Mouse (Mus musculus) v-Abl transformed pro-B cells (cell line): ENCODE measurements around the gene Dnajb3.
"Not testable (repeated sequence)": the region's sequence is repeated elsewhere in the genome, so short reads cannot be mapped to it uniquely, and the experiment has no call there.

Experiments
- in situ Hi-C, 2 experiments: fragments of 400-800 bp; cut with MboI; formaldehyde crosslinking; loops; one replicate each; pipeline ENCODE4 v1.15.1; 2025; ENCODE audit not compliant: unreplicated experiment in 2 of 2

The Dnajb3 gene

GRCm38 (mm10) chr1:88217144-88217543 is 11.6 kb upstream of the Dnajb3 start:
- in situ Hi-C loops, result no loop called here

GRCm38 (mm10) chr1:88216551-88216950 is 11.0 kb upstream of the Dnajb3 start:
- in situ Hi-C loops, result no loop called here

- in situ Hi-C loops, result no loop called here
Observed at GRCm38 (mm10) chr1:88215466-88216380, 10.1 kb upstream of the Dnajb3 start.

- in situ Hi-C loops, result no loop called here
Observed at GRCm38 (mm10) chr1:88214462-88214952, 8.9 kb upstream of the Dnajb3 start.

DNA sequence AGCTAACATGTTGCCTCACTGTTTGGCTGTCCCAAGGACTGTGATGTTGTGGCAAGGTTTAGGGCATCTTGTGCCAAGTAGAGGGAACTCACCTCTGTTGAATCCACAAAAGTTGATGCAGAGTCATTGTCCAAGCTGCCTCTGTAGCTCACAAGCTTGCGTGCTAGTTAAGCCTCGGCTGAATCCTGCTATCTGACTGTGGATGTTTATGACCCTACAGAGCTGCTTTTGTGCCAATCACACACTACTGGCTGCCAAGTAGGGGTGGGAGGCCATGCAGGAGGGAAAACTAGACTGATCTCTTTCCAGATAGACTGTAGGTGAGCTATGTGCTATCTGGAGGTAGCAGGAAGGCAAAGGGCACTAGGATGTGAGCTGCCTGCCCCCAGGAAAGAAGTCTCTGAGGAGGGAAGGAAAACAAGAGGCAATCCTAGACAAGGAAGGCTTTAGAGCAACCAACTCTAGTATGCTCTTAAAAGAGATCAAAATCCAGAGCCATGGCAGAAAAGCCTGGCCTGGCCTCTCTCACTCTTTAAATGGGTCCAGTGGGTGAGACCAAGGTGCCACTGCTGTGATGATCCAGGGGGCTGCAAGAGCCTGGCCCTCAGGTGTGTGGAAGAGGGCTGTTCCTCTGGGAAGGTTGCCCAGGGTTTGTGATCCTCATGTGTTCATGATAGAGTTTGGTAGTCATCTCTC is 8.3 kb upstream of the Dnajb3 start:
- in situ Hi-C loops, result no loop called here

DNA sequence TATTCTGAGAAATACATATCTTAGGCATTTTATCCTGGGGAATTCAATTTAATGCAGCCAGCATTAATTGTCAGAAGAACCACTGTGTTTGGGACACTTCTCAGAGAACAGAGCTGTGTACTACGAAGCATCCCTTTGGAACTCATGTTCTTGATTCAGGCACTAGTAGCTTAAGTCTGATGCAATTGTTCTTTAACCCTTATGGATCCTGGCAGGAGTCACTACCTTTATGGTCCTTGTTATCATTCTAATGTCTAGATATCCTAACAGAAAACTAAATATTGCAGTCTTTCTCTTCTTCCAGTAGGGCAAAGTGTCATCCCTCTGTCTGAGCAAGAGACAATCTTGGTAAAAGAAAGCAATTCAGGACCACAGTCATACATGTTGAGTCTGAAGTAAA is 7.5 kb upstream of the Dnajb3 start:
- in situ Hi-C loops, result no loop called here

DNA sequence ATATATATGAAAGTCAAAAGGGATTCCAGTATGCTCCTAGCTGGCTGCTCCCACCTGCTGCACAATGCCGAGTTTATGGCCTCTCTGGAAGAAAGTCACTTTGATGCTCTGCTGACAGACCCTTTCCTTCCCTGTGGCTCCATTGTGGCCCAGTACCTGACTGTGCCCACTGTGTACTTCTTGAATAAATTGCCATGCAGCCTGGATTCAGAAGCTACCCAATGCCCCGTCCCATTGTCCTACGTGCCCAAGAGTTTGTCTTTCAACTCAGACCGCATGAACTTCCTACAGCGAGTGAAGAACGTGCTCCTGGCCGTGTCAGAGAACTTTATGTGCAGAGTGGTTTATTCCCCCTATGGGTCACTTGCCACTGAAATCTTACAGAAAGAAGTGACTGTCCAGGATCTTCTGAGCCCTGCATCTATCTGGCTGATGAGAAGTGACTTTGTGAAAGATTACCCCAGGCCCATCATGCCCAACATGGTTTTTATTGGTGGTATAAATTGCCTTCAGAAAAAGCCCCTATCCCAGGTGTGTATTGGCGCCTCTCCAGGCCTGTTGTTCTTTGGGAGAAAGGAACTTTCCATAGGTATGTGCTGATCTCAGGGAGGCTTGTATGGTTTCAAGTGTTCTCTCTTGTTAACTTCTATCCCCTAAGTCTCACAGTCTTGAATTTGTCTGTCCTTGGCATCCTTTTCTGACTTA is 6.9 kb upstream of the Dnajb3 start:
- in situ Hi-C loops, result no loop called here

- in situ Hi-C loops, result no loop called here
Observed at GRCm38 (mm10) chr1:88211812-88212211, 6.2 kb upstream of the Dnajb3 start, which contains the start of gene Ugt1a1. Ugt1a1 (plus strand) TSS chr1:88211959.

DNA sequence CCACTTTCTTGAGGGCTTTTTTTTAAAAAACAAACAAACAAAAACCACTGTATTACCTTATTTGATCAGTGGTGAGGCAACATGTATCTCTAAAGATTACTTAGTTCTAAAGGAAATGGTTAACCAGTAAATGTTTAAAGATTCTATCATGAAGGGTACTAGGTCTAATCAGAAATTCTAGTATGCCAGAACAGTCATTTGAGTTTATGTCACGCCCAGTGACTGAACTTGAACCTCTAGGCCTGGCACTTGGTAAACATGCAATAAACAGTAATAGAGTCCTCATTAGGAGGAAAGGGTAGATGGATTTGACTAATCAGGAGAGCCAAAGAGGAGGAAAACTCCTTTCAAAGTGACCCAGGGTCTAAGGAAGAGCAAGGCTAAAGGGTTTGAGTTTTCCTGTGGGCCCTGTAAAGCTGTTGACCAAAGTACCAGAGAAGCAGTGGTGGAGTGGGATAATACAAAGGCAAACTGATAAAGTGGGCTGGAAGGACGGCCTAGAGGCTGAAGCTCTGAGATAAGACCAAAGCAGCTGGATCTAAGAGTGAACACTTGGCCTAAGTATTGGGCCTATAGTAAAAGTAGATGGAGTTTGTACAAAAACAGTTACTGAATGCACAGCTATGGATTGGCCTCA is 1.4 kb upstream of the Dnajb3 start:
- in situ Hi-C loops, result no loop called here

DNA sequence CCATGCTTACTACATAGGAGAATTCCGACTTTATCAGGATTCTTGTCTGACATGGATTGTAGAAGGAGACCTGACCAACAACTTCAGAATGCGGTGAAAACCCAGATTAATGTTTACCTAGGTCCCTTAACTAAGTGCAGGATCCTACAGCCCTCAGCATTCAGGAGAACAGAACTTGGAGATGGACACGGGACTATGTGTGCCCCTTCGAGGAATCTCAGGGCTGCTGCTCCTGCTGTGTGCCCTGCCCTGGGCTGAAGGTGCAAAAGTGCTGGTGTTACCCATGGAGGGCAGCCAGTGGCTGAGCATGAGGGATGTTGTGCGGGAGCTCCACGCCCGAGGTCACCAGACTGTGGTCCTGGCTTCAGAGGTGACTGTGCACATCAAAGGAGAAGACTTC is 5.1 kb downstream of the Dnajb3 start, which contains the start of gene Ugt1a2:
Gene Ugt1a2 (plus strand): TSS at position 146 of the 400 bp plus-strand sequence.
- in situ Hi-C loops, result no loop called here

DNA sequence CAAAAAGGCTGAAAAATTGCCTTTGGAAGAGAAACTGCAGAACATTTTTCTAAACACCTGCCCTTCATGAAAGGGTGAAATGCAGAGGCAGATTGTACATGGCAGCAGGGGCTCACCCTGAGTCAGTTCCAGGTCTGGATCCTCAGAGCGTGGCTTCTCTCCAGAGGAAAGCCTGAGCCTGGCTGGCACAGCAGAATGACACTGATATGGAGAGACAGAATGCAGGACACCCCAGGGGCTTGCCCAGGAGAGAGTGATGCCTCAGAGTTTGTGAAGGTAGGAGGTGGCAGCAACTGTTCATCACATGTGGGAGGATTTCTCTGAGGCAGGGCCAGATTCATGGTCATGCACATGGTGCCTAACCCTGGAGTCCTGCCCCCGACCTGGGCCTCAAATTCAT is 5.6 kb downstream of the Dnajb3 start:
- in situ Hi-C loops, result no loop called here

- in situ Hi-C loops, result no loop called here
Observed at GRCm38 (mm10) chr1:88197443-88197842, 8.1 kb downstream of the Dnajb3 start.

- in situ Hi-C loops, result no loop called here
Observed at GRCm38 (mm10) chr1:88195687-88196086, 9.9 kb downstream of the Dnajb3 start.

DNA sequence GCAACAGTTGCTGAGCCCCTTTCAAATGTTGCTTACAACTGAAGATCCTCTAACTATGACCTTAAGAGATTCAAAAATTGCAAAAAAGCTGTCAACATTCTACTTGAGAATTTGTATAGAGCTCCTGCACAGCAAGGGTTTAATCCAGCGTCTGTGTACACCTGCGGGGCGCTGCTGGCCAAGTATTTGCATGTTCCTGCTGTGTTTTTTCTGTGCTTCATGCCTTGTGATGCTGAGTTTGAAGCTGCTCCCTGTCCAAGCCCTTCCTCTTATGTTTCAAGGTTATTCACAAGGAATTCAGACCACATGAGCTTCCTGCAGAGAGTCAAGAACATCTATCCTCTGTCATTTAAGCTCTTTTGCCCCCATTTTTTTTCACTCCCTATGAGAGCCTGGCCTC is 13.4 kb downstream of the Dnajb3 start:
- in situ Hi-C loops, result no loop called here

GRCm38 (mm10) chr1:88186325-88186935 is 19.2 kb downstream of the Dnajb3 start:
- in situ Hi-C loops, result no loop called here

DNA sequence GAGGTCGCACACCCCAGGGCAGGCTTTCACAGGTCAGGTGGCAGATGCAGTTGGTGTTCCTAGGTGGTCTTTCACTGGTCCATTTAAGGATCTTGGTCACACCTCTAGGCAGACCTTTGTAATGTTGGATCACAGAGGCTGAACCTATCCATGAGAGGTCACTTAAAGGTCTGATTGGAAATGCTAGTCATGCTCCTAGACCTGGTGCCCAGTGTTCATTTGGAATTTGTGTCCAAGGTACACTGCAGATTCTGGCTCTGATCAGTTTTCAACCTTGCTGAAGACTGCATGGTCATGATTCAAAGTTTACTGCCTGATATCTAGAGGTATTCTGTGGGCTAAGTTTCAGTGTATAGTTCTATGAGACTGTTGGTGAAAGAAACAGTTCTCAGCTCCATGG is 25.9 kb downstream of the Dnajb3 start:
- in situ Hi-C loops, result no loop called here

- in situ Hi-C loops, result not testable (repeated sequence)
Observed at GRCm38 (mm10) chr1:88172190-88172589, 33.4 kb downstream of the Dnajb3 start.

DNA sequence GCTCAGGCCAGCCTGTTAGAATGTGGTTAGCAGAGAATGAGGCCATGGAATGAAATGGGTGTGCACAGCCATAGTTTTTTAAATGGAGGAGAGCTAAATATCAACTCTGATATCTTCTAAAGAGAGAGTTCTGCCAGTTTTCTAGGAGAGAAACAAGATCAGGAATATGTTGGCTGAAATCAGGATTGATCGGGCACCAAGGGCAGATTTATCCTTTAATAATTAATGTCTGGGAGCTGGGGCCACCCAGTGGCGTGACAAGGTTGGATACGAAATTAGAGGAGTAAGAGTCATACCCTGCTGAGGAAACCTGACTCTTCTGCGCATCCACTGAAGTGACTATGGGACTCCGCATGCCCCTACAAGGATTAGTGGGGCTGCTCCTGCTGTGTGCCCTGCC is 39.9 kb downstream of the Dnajb3 start, which contains the start of gene Ugt1a5:
Gene Ugt1a5 (plus strand): TSS at position 302 of the 400 bp plus-strand sequence.
- in situ Hi-C loops, result no loop called here

GRCm38 (mm10) chr1:88158430-88158829 is 47.2 kb downstream of the Dnajb3 start:
- in situ Hi-C loops, result no loop called here
